ENCODE assay signal across 18 mouse cellular contexts in the genomic region with DNA sequence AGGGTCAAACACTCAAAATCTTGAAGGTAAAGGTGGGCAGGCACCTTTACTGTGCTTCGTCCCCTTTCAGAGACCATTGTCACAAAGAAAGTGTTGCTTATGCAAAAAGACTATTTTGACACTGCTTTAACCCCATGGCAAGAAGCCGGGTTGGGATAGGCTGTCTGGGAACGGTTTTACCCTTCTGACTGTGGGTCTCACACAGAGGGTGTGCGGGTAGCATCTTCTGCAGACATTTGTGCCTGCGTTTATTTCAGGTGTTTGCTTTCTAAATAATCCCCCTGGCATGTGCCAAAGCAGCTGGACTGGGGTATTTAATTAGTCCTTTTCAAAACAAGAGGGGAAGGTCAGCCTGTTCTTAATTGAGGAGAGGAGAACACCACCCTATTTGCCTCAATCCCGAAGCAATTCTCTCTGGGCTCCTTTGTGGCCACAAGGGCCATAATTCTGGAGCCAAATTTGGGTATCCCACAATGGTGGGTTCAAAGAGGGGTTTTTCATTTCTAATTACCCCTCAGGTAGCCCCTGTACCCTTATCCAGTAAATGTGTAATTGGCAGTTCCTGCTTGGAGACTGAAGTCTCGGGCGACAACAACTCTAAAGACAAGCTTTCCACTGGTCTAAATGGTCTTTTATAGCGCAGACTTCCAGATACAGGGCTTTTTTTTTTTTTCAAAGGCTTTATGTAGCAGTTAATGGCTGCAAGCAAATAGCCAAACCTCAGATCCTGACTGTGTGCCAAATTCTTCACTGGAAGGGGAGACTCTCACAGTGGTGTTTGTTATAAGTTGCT.
DNase-seq lines count a peak whose midpoint lies in the region; ATAC-seq and TF ChIP-seq lines count a peak whose summit lies in the region.
"Had no signal": no experiment of that assay in that cellular context is flagged by ENCODE, and none has a peak within 500 bp of the region (broad histone marks: within the 10 kb centered on the region; RNA-seq: fewer than 3 reads in every experiment).

No protein-coding gene starts in this region.

- peaks cover 34% of the 10 kb centered on the region for H3K4me1 ChIP-seq in forebrain, embryonic 10.5 days
- no peaks in the 10 kb centered on the region for H3K4me1 ChIP-seq in stomach, embryonic 15.5 days

- WGBS in forebrain, embryonic 10.5 days: 49% methylated on average over 9 of the region's 9 CpGs
- WGBS in stomach, embryonic 15.5 days: 63% methylated on average over 9 of the region's 9 CpGs

- peak overlapping the region; percentile 44; the same call in 1 of the 2 replicates for H3K27ac ChIP-seq in forebrain, embryonic 10.5 days
- H3K27ac ChIP-seq in stomach, embryonic 15.5 days: no peak overlapping the region
- H3K27ac ChIP-seq: gastrocnemius, adult 2 months; heart, adult 2 months; hindbrain, embryonic 10.5 days; midbrain, embryonic 13.5 days had no signal

- peaks cover 22% of the 10 kb centered on the region for H3K27me3 ChIP-seq in forebrain, embryonic 10.5 days (ENCODE audit: poor library complexity, severe bottlenecking)
- H3K27me3 ChIP-seq in stomach, embryonic 15.5 days (replicated peaks): no peaks in the 10 kb centered on the region
- H3K27me3 ChIP-seq: midbrain, embryonic 13.5 days had no signal

- ATAC-seq in stomach, embryonic 15.5 days (ENCODE audit: insufficient read depth, low FRiP score, low read depth): no peak
- ATAC-seq: inflammation-experienced regulatory T-cells, adult 6 months; midbrain, embryonic 13.5 days had no signal

- no peaks in the 10 kb centered on the region for H3K9me3 ChIP-seq in forebrain, embryonic 10.5 days
- no peaks in the 10 kb centered on the region for H3K9me3 ChIP-seq in stomach, embryonic 15.5 days
- H3K9me3 ChIP-seq: G1E; hindbrain, embryonic 10.5 days; midbrain, embryonic 13.5 days had no signal

- no peak overlapping the region for H3K4me3 ChIP-seq in forebrain, embryonic 10.5 days
- no peak overlapping the region for H3K4me3 ChIP-seq in stomach, embryonic 15.5 days (replicated peaks)
- H3K4me3 ChIP-seq: gastrocnemius, adult 2 months; heart, adult 2 months; hindbrain, embryonic 10.5 days; midbrain, embryonic 13.5 days had no signal

- TF ChIP-seq POLR2A in brain, embryonic 14.5 days (IDR thresholded peaks at IDR 0.05; ENCODE audit: borderline replicate concordance, extremely low read depth, insufficient read depth, insufficient read length, poor library complexity, severe bottlenecking): no peak

- H3K36me3 ChIP-seq in forebrain, embryonic 10.5 days (replicated peaks): no peaks in the 10 kb centered on the region
- H3K36me3 ChIP-seq in stomach, embryonic 15.5 days: no peaks in the 10 kb centered on the region
- H3K36me3 ChIP-seq: G1E; hindbrain, embryonic 10.5 days; midbrain, embryonic 13.5 days had no signal

- peak overlapping the region; percentile 25; the same call in 1 of the 2 replicates for H3K4me2 ChIP-seq in stomach, embryonic 15.5 days
- H3K4me2 ChIP-seq: midbrain, embryonic 13.5 days had no signal

- TF ChIP-seq CTCF in brain, embryonic 14.5 days (IDR thresholded peaks at IDR 0.05; ENCODE audit: borderline replicate concordance, extremely low read depth, insufficient read depth, insufficient read length): no peak

- H3K9ac ChIP-seq in stomach, embryonic 15.5 days: no peak overlapping the region
- H3K9ac ChIP-seq: midbrain, embryonic 13.5 days had no signal

- peak; percentile 84 for DNase-seq in brain, embryonic 14.5 days (ENCODE audit: low read depth)
- DNase-seq in forebrain, embryonic 10.5 days (ENCODE audit: extremely low spot score, low spot score): no peak
- DNase-seq in forelimb bud, embryonic 11.5 days (ENCODE audit: low read depth, low spot score): peak; percentile 28
- DNase-seq in adipocyte (ENCODE audit: low spot score): no peak
- DNase-seq in spleen, postnatal 4 days (ENCODE audit: low spot score in 2 of 2): no peak
- no peak for DNase-seq in T-cell, adult 2 months (ENCODE audit: low spot score)
- DNase-seq: adrenal gland, adult 2 months; cerebellum, postnatal 25 days; gastrocnemius, adult 2 months; heart, adult 2 months; kidney, postnatal 4 days; layer of hippocampus, postnatal 36 days; thymus, adult 2 months had no signal

Comparison
In these comparisons a context has a peak if more than half of its experiments do, and no peak if none do; other contexts are left out.
1. DNase-seq: peak in brain, embryonic 14.5 days (single experiment) and forelimb bud, embryonic 11.5 days (single experiment); none in forebrain, embryonic 10.5 days (single experiment), adipocyte (single experiment), spleen, postnatal 4 days (0 of 2) and T-cell, adult 2 months (single experiment).